In the genomic region with DNA sequence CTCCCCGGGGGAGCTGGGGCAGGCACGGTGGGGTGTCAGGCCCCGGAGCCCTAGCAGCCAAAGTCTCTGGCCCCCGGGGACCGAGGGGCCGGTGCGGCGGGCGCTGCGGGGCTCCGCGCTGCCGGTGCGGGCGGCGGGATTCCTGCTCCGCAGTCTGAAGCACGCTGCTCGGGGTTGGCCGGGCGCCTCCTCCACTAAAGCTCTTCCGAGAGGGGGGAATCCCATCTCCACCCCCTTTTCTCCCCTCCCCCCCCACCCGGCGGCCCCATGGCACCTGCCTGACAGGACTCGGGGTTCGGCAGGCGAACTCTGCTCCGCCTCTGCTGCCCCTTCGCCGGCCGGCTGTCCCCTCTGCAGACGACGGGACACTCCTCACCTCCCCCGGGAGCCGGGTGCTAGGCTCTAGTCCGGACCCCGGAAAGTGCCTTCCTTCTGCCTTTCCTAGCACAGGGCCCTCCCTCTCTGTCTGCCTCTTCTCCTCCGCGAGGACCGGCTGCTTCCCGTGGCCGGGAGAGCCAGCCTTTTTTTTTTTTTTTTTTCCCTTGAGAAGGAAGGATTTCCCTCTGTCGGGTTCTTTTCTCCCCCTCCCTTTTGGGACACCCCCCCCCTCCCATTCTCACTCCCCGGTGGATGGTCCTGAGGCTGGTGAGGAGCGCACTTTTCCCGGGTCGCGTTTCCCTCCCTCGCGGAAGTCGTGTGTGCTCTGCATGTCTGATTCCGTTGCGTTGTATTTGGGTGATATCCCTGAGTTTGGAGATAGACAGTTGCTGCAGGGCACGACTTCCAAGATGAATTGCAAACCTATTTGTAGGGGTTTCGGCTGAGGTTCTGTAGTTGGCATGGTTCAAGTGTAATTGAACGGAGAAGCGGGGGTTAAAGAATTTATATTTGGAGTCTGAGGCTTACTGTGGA, we compare ENCODE assay signal across 7 mouse cellular contexts. TPM values are rescaled to one million over a fixed set of nuclear protein-coding genes. Genes with fewer than 3 reads are reported as not detected.
DNase-seq lines count a peak whose midpoint lies in the region; ATAC-seq and TF ChIP-seq lines count a peak whose summit lies in the region.

No protein-coding gene starts in this region.

- peaks cover 3% of the 10 kb centered on the region; the same call in 1 of the 2 replicates for H3K4me1 ChIP-seq in kidney, adult 2 months (ENCODE audit: control insufficient read depth, insufficient read depth, low read length)
- H3K4me1 ChIP-seq in limb, embryonic 14.5 days (ENCODE audit: control insufficient read depth, insufficient read depth, low read length) = no peaks in the 10 kb centered on the region
- H3K4me1 ChIP-seq in midbrain, embryonic 16.5 days (ENCODE audit: control insufficient read depth, insufficient read depth, low read length) = peaks cover 16% of the 10 kb centered on the region

- no peak for TF ChIP-seq POLR2A in kidney, adult 2 months (IDR thresholded peaks at IDR 0.05; ENCODE audit: low read depth, low read length)
- no peak for TF ChIP-seq POLR2A in limb, embryonic 14.5 days (IDR thresholded peaks at IDR 0.05; ENCODE audit: borderline replicate concordance, extremely low read depth, insufficient read depth, insufficient read length)

- H3K9ac ChIP-seq in limb, embryonic 14.5 days (ENCODE audit: low read depth, low read length, severe bottlenecking) = peak overlapping the region; percentile 84
- H3K9ac ChIP-seq in midbrain, embryonic 16.5 days (ENCODE audit: low read depth, low read length) = peak overlapping the region; percentile 89

- under 1% methylated on average over 56 of the region's 57 CpGs for WGBS in kidney, adult 2 months
- WGBS in limb, embryonic 14.5 days = under 1% methylated on average over 35 of the region's 57 CpGs
- WGBS in midbrain, embryonic 16.5 days = under 1% methylated on average over 44 of the region's 57 CpGs

- ATAC-seq in limb, embryonic 14.5 days (ENCODE audit: low FRiP score, low read depth) = no peak
- ATAC-seq in midbrain, embryonic 16.5 days = peak; percentile 40

- H3K27ac ChIP-seq in kidney, adult 2 months (ENCODE audit: insufficient read depth, low read depth, low read length) = peak overlapping the region; percentile 85
- H3K27ac ChIP-seq in limb, embryonic 14.5 days (replicated peaks; ENCODE audit: low read depth, low read length) = peak overlapping the region; percentile 98
- H3K27ac ChIP-seq in midbrain, embryonic 16.5 days (ENCODE audit: low read length) = peak overlapping the region; percentile 98

- DNase-seq in adrenal gland, adult 18-20 months (ENCODE audit: low spot score in 2 of 2) = peak; percentile 45 to 56
- DNase-seq in embryo, embryonic 11 days = peak; percentile 70
- DNase-seq in heart, adult 18-20 months = peak; percentile 61 to 67
- DNase-seq in kidney, adult 2 months = peak; percentile 58
- DNase-seq in limb, embryonic 14.5 days (ENCODE audit: low spot score) = peak; percentile 28
- DNase-seq in spleen, postnatal 36 days (ENCODE audit: low spot score in 2 of 2) = peak; percentile 27 to 35

- H3K27me3 ChIP-seq in kidney, adult 2 months (replicated peaks; ENCODE audit: control insufficient read depth, insufficient read depth, low read length) = no peaks in the 10 kb centered on the region
- no peaks in the 10 kb centered on the region for H3K27me3 ChIP-seq in limb, embryonic 14.5 days (ENCODE audit: control insufficient read depth, insufficient read depth, low read length)
- H3K27me3 ChIP-seq in midbrain, embryonic 16.5 days (ENCODE audit: control insufficient read depth, insufficient read depth, low read depth, low read length) = no peaks in the 10 kb centered on the region

- H3K4me2 ChIP-seq in limb, embryonic 14.5 days (replicated peaks; ENCODE audit: low read depth, low read length, severe bottlenecking) = peak overlapping the region; percentile 85
- peak overlapping the region; percentile 55 for H3K4me2 ChIP-seq in midbrain, embryonic 16.5 days (ENCODE audit: low read length)

- H3K36me3 ChIP-seq in kidney, adult 2 months (ENCODE audit: control insufficient read depth, insufficient read depth, low read length) = no peaks in the 10 kb centered on the region
- no peaks in the 10 kb centered on the region for H3K36me3 ChIP-seq in limb, embryonic 14.5 days (ENCODE audit: control insufficient read depth, insufficient read depth, low read length)
- H3K36me3 ChIP-seq in midbrain, embryonic 16.5 days (ENCODE audit: control insufficient read depth, insufficient read depth, low read length) = no peaks in the 10 kb centered on the region

- no peaks in the 10 kb centered on the region for H3K9me3 ChIP-seq in limb, embryonic 14.5 days (ENCODE audit: control insufficient read depth, low read length)
- H3K9me3 ChIP-seq in midbrain, embryonic 16.5 days (replicated peaks; ENCODE audit: control insufficient read depth, low read length, poor library complexity, severe bottlenecking) = no peaks in the 10 kb centered on the region

- H3K4me3 ChIP-seq in kidney, adult 2 months (ENCODE audit: insufficient read depth, low read depth, low read length) = peak overlapping the region; percentile 93
- peak overlapping the region; percentile 93 for H3K4me3 ChIP-seq in limb, embryonic 14.5 days (replicated peaks; ENCODE audit: low read length)
- H3K4me3 ChIP-seq in midbrain, embryonic 16.5 days (ENCODE audit: low read depth, low read length) = peak overlapping the region; percentile 81

- no peak for TF ChIP-seq CTCF in kidney, adult 2 months (conservative IDR thresholded peaks at IDR 0.05; ENCODE audit: insufficient read depth, insufficient read length, low read depth, low read length)

RNA-seq across cellular contexts. Expression of gene Gphn, which starts 1.1 kb away (rescaled TPM):
- 10 to 100 TPM; 25.0 to 27.7 TPM for total RNA-seq in adrenal gland, adult 18-20 months (2021)
- total RNA-seq in heart, adult 18-20 months (2021) = 10 to 100 TPM; 22.1 to 23.3 TPM
- 30.0 and 33.6 TPM in 2 replicates for polyA plus RNA-seq in kidney, adult 2 months (2012; rRNA removed)
- 17.5 and 18.9 TPM in 2 replicates for polyA plus RNA-seq in limb, embryonic 14.5 days (2012; rRNA removed)
- 16.4 and 19.1 TPM in 2 replicates for polyA plus RNA-seq in limb, embryonic 14.5 days (2014; fragmentation: Nextera tagmentation; extraction: Ambion mirVana)
- 48.4 and 60.7 TPM in 2 replicates for polyA plus RNA-seq in midbrain, embryonic 16.5 days (2015; fragmentation: Nextera tagmentation; extraction: Ambion mirVana)

RNA-seq across cellular contexts. Expression of gene Gm6657, which starts 33.2 kb away (rescaled TPM):
- total RNA-seq in adrenal gland, adult 18-20 months (2021) = not detected
- not detected for total RNA-seq in heart, adult 18-20 months (2021)
- polyA plus RNA-seq in kidney, adult 2 months (2012; rRNA removed) = not detected in 2 replicates
- not detected in 2 replicates for polyA plus RNA-seq in limb, embryonic 14.5 days (2012; rRNA removed)
- polyA plus RNA-seq in limb, embryonic 14.5 days (2014; fragmentation: Nextera tagmentation; extraction: Ambion mirVana) = not detected in 2 replicates
- not detected in 2 replicates for polyA plus RNA-seq in midbrain, embryonic 16.5 days (2015; fragmentation: Nextera tagmentation; extraction: Ambion mirVana)
